In the genomic region with DNA sequence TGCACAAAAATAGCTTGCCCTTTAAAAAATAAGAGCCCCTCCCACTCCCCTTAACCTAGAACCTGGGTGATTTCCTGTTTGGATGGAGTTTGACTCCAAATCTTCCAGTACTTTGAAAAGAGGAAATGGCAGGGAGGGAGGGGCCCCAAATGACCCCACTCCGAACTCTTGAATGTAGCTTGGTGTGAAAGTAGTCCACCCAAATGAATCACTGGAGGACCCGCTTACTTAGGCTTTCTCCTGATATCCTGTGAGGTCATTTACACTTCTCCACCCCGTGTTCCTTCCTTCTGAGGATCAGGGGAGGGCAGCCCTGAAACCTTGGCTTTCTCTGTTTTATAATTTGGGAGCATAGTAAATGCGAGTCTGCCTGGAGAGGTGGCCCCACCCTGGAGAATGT, we compare ENCODE assay signal across 8 mouse cellular contexts. TPM values are rescaled to one million over a fixed set of nuclear protein-coding genes. Genes with fewer than 3 reads are reported as not detected.
DNase-seq lines count a peak whose midpoint lies in the region; ATAC-seq lines count a peak whose summit lies in the region.

No protein-coding gene starts in this region.

- WGBS in midbrain, embryonic 14.5 days = 78% methylated on average over 4 of the region's 4 CpGs
- WGBS in midbrain, embryonic 10.5 days = 73% methylated on average over 4 of the region's 4 CpGs
- WGBS in heart, embryonic 13.5 days = 34% methylated on average over 4 of the region's 4 CpGs
- 28% methylated on average over 4 of the region's 4 CpGs for WGBS in stomach, embryonic 15.5 days

- peak overlapping the region; percentile 91 for H3K4me2 ChIP-seq in midbrain, embryonic 14.5 days (ENCODE audit: low read length)
- peak overlapping the region; percentile 91 for H3K4me2 ChIP-seq in heart, embryonic 13.5 days
- peak overlapping the region; percentile 90 for H3K4me2 ChIP-seq in stomach, embryonic 15.5 days

- no peak for DNase-seq in midbrain, embryonic 14.5 days
- DNase-seq in midbrain, embryonic 10.5 days (ENCODE audit: low spot score) = no peak
- peak; percentile 42 to 69 for DNase-seq in kidney, postnatal 4 days
- no peak for DNase-seq in MN1 (ENCODE audit: low spot score)
- no peak for DNase-seq in left cerebral cortex, postnatal 36 days (ENCODE audit: low spot score in 2 of 2)
- no peak for DNase-seq in cerebellum, postnatal 10 days

- intact Hi-C loops in left cerebral cortex, postnatal 36 days (cut with DNase I) = loop anchor here (5.0 kb wide), 1 partner anchor 50 kb away; no protein-coding TSS in a partner anchor

- H3K27me3 ChIP-seq in midbrain, embryonic 14.5 days (ENCODE audit: control insufficient read depth, insufficient read depth, low read length) = peaks cover 16% of the 10 kb centered on the region
- peaks cover 59% of the 10 kb centered on the region for H3K27me3 ChIP-seq in midbrain, embryonic 10.5 days (ENCODE audit: low read depth, poor library complexity, severe bottlenecking)
- peaks cover 15% of the 10 kb centered on the region for H3K27me3 ChIP-seq in heart, embryonic 13.5 days (replicated peaks)
- 0 out of 2 replicates have a peak, but pooled peaks cover 3% of the 10 kb centered on the region for H3K27me3 ChIP-seq in stomach, embryonic 15.5 days (replicated peaks)

- no peak overlapping the region; the same call in 1 of the 2 replicates for H3K4me3 ChIP-seq in midbrain, embryonic 14.5 days (replicated peaks; ENCODE audit: low read depth, low read length)
- H3K4me3 ChIP-seq in midbrain, embryonic 10.5 days = no peak overlapping the region
- no peak overlapping the region for H3K4me3 ChIP-seq in heart, embryonic 13.5 days
- H3K4me3 ChIP-seq in stomach, embryonic 15.5 days (replicated peaks) = no peak overlapping the region

- no peaks in the 10 kb centered on the region for H3K36me3 ChIP-seq in midbrain, embryonic 14.5 days (ENCODE audit: control insufficient read depth, insufficient read depth, low read length)
- H3K36me3 ChIP-seq in midbrain, embryonic 10.5 days = no peaks in the 10 kb centered on the region
- no peaks in the 10 kb centered on the region for H3K36me3 ChIP-seq in heart, embryonic 13.5 days
- H3K36me3 ChIP-seq in stomach, embryonic 15.5 days = no peaks in the 10 kb centered on the region

- peaks cover 13% of the 10 kb centered on the region for H3K4me1 ChIP-seq in midbrain, embryonic 14.5 days (ENCODE audit: control insufficient read depth, insufficient read depth, low read length)
- H3K4me1 ChIP-seq in midbrain, embryonic 10.5 days = peaks cover 24% of the 10 kb centered on the region
- H3K4me1 ChIP-seq in heart, embryonic 13.5 days = peaks cover 24% of the 10 kb centered on the region
- peaks cover 18% of the 10 kb centered on the region for H3K4me1 ChIP-seq in stomach, embryonic 15.5 days

- H3K9ac ChIP-seq in midbrain, embryonic 14.5 days (replicated peaks; ENCODE audit: low read length) = no peak overlapping the region
- H3K9ac ChIP-seq in heart, embryonic 13.5 days = no peak overlapping the region
- H3K9ac ChIP-seq in stomach, embryonic 15.5 days = no peak overlapping the region

- no peak for ATAC-seq in midbrain, embryonic 14.5 days (ENCODE audit: low FRiP score, low TSS enrichment)
- no peak for ATAC-seq in heart, embryonic 13.5 days (ENCODE audit: extremely low read depth, insufficient number of reproducible peaks, low FRiP score, low TSS enrichment)
- no peak for ATAC-seq in stomach, embryonic 15.5 days (ENCODE audit: insufficient read depth, low FRiP score, low read depth)

- no peak overlapping the region for H3K27ac ChIP-seq in midbrain, embryonic 14.5 days (replicated peaks; ENCODE audit: low read depth, low read length)
- no peak overlapping the region for H3K27ac ChIP-seq in midbrain, embryonic 10.5 days (replicated peaks)
- no peak overlapping the region for H3K27ac ChIP-seq in heart, embryonic 13.5 days (replicated peaks)
- H3K27ac ChIP-seq in stomach, embryonic 15.5 days = no peak overlapping the region

- no peaks in the 10 kb centered on the region for H3K9me3 ChIP-seq in midbrain, embryonic 14.5 days (ENCODE audit: control insufficient read depth, low read length)
- no peaks in the 10 kb centered on the region for H3K9me3 ChIP-seq in midbrain, embryonic 10.5 days (replicated peaks)
- no peaks in the 10 kb centered on the region for H3K9me3 ChIP-seq in heart, embryonic 13.5 days
- no peaks in the 10 kb centered on the region for H3K9me3 ChIP-seq in stomach, embryonic 15.5 days

RNA-seq across cellular contexts. Expression of a gene that starts 0.6 kb away (rescaled TPM):
- polyA plus RNA-seq in midbrain, embryonic 14.5 days (2014; fragmentation: Nextera tagmentation; extraction: Ambion mirVana) = 1.00 and 3.1 TPM in 2 replicates
- polyA plus RNA-seq in midbrain, embryonic 10.5 days (2016; fragmentation: Nextera tagmentation; extraction: Ambion mirVana) = 1.4 and 2.3 TPM in 2 replicates
- polyA plus RNA-seq in heart, embryonic 13.5 days (2015; fragmentation: Nextera tagmentation; extraction: Ambion mirVana) = 1.6 and 2.3 TPM in 2 replicates
- polyA plus RNA-seq in stomach, embryonic 15.5 days (2015; fragmentation: Nextera tagmentation; extraction: Ambion mirVana) = 2.3 and 3.0 TPM in 2 replicates
- total RNA-seq in left cerebral cortex, postnatal 36 days (2021) = 10 to 100 TPM; 14.0 to 15.6 TPM

Comparison
In these comparisons a context has a peak if more than half of its experiments do, and no peak if none do; other contexts are left out.
1. DNase-seq: peak in kidney, postnatal 4 days (2 of 2); none in midbrain, embryonic 14.5 days (single experiment), midbrain, embryonic 10.5 days (single experiment), MN1 (single experiment), left cerebral cortex, postnatal 36 days (0 of 2) and cerebellum, postnatal 10 days (0 of 2).
2. Peak in every context shown above with its lines, with median percentiles within 50 percentile points of each other: H3K4me2 ChIP-seq.